Mouse (Mus musculus) WW6 (cell line): ENCODE measurements around the gene 2700081O15Rik.

Experiments
- DNase-seq: peaks from one replicate; pipeline ENCODE4 v3.0.0-alpha.2; 2013; ENCODE audit warnings: low read depth, low spot score

The 2700081O15Rik gene

DNA sequence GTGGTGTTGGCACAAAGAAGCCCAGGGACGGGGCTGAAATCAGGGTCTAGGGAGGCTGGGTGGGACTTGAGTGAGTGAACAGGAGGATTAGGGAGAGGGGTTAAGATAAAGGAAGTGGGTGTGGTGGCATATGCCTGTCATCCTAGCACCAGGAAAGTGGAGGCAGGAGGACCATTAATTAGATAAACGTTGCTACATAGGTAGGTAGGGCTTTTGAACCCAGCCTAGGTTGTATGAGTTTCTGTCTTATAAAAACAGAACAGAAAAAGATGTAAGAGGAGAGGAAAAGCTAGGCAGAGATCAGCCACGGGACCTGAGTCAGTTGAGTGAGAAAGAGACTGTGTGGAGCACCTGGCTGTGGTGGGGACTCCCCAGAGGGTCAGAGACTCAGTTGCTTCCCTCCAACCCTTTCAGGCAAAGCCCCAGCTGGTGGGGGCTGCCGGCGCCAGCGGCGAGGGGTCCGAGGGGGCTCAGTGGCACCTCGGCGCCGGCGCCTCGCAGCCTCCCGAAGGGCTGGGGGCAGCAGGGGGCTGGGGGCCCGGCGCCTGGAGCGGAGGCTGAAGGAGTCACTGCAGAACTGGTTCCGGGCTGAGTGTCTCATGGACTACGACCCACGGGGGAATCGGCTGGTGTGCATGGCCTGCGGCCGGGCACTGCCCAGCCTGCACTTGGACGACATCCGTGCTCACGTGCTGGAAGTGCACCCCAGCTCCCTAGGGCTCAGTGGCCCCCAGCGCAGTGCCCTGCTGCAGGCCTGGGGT lies 3.6 kb downstream of the 2700081O15Rik start:
- DNase-seq = no peak

DNA sequence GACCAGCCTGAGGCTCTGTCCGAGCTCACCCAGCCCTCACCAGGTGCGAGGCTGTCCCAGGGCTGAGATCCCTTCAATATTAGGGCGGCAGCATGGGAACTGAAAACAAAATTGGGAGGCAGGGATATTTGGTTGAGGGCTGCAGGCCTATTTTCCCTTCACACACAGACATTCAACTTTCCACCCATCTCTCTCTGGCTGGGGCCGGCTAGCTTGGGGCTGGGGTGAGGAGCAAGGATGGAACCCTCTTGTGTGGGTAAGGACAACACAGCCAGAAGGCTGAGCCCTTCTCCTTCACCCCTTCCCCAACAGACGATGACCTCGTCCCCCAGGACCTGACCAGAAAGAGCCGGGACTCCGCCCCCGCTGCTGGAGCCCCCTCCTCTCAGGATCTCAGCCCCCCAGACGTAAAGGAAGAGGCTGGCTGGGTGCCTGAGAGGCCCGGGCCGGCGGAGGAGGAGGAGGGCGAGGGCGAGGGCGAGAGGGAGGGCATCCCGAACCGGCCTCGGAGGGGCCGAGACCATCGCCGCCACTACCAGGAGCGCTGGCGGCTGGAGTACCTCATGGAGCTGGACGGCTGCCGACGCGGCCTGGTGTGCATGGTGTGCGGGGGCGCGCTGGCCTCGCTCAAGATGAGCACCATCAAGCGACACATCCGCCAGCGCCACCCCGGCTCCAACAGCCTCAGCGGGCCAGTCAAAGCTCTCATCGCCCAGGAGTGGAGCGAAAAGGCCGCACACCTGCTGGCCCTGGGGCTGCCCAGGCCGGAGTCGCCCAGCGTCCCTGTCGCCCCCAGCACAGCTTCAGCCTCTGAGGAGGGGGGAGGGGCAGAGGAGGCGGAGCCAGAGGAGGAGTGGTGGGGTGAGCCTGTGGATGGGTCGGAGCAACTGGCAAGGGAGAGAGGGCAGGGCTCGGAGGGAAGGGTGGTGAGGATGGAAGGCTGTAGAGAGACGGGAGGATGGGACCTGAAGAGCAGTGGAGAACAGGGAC lies 4.5 kb downstream of the 2700081O15Rik start:
- DNase-seq = no peak

GRCm38 (mm10) chr19:7422656-7423027 lies 5.2 kb downstream of the 2700081O15Rik start:
- no peak for DNase-seq

DNA sequence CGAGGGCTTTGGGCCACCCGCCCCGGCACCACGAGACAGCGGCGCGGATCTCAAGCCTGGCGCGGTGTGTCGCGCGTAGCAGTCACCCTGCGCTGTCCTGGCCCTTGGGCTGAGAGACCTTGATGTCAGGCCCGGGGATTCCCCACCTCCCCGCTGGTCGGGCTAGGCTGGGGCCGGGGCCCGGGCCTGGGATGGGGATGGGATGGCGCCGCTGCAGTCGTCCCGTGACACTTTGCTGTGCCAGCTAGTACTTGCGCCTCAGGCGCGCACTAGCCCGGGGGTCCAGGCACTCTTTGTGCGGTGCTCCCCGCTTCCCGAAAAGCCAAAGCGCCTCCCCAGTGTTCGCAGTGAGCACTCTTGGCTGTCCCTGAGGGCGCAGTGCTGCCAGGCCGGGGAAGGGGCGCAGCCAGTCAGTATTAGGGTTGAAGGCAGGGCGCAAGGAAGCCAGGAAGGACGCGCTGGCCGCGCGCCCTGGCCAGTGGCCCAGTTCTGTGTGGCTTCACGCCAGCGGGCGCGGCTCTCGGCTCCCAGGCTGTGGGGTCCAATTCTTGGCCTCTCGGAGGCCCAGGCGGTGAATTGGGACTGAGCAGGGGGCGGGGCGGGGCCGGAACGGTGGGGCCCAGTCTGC lies 5.7 kb downstream of the 2700081O15Rik start:
- no peak for DNase-seq

- no peak for DNase-seq
These were observed 6.2 kb downstream of the 2700081O15Rik start for GRCm38 (mm10) chr19:7423656-7424030.

DNA sequence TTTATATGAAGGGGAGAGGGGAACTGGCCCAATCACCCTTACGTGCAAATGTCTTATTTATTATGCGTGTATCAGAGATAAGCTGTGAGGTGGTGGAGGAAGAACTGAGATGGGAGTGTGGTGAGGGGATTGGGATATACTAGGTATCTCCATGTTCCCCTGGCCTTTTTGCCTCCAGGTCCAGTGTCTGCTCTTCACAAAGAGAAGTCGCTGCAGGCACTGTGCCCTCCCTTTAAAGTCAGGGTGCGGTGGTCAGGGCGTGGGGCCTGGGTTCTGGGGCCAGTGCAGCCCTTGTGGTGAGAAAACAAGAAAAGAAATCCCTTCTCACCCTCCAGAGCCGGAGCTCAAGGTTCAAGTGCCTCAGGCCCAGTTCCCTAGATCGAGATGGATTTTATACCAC lies 6.7 kb downstream of the 2700081O15Rik start:
- DNase-seq = no peak

GRCm38 (mm10) chr19:7424590-7425397 lies 7.4 kb downstream of the 2700081O15Rik start:
- no peak for DNase-seq

GRCm38 (mm10) chr19:7425398-7425775 lies 8.0 kb downstream of the 2700081O15Rik start:
- DNase-seq = no peak

DNA sequence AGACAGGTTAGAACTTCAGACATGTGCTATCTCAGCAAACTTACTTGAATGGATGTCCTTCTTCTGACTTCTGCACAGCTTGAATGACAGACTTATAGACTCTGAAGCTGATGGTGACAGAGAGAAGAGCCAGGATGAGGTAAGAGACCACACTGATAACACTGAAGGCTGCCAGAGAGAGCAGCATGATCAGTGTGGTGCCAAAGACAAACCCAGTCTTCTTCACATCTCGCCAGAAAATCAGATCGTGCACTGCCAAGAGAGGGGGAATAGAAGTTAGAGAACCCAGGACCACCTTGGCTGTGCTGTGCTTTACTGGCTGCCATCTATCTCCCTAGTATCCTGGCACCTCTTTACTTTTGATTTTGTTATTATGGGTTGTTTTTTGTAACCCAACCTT lies 17.5 kb downstream of the 2700081O15Rik start:
- DNase-seq = no peak

- no peak for DNase-seq
These were observed 18.9 kb downstream of the 2700081O15Rik start for GRCm38 (mm10) chr19:7436061-7436970.

DNA sequence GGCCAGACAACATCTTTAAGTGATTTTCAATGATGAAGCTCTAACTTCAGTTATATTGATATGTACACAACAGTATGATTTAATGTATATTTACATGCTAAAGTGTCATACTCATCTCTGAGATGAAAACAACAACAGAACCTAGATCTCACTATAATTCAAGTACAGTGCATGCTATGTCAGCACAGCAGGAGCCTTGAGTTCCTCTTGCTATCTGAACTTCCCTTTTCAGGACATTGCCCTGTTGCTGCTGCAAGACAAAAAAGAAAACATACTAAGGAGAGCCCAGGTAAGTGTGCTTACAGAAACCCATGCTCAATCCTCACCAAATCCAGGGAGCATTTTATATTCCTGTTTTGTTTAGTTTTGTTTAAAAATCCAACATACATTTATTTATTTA lies 20.9 kb downstream of the 2700081O15Rik start:
- no peak for DNase-seq

DNA sequence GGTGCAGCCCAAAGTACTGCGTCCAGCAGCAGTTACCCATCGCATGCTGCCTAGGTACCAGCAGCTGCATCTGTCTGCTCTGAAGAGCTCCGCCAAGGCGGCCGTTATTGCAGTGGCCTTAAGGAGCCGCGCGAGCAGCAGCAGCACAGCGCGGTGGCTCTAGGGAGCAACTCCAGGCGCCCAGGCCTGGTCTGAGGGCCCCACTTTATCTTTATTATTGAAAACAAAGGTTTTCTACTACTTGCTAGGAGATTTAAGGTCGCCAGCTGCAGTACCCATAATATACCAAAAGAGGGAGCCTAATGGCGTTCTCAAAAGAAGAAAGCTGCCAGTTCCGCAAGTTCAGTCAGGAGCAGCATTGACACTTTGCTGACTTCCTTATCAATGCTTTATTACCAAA lies 24.1 kb downstream of the 2700081O15Rik start:
- no peak for DNase-seq

- no peak for DNase-seq
These were observed 27.7 kb downstream of the 2700081O15Rik start for GRCm38 (mm10) chr19:7445105-7445504.

DNA sequence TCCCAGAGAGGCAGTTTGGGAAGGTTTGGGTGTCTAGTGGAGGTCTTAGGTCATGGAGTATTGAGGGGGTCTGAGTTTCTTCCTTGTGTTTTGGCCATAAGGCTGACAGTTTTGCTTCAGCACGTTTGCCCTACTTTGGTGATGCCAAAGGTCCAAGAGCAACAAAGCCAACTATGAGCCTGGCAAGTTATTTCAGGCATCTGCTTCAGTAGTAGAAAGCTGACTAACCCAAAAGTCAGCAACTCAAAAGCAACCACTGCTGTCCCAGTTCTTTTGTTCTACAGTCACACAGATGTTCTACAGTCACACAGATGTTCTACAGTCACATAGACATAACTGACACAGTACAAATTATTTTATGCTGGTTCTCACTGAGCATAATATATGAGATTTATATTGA lies 28.2 kb downstream of the 2700081O15Rik start:
- no peak for DNase-seq

GRCm38 (mm10) chr19:7456803-7457202 lies 39.4 kb downstream of the 2700081O15Rik start:
- no peak for DNase-seq

GRCm38 (mm10) chr19:7458901-7459300 lies 41.5 kb downstream of the 2700081O15Rik start:
- DNase-seq = no peak

- DNase-seq = no peak
These were observed 41.9 kb downstream of the 2700081O15Rik start for GRCm38 (mm10) chr19:7459370-7459769.

DNA sequence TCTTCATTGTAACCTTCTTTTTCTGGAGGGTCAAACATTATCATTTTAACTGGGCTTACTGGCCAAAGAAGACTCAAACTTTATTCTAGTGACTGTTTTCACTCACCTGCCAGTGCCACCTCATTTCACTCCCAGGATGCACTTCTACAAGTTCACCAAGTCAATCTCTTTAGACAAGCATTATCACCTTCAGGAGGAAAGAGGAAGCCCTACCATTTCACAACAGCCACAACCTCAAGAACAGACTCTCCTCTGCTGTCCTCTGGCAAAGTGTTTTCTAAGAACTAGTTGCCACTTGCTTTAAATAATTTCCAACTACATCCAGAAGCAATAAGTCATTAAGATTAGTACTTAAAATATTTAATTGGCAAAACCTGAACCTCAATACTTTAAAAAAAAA lies 50.5 kb downstream of the 2700081O15Rik start:
- DNase-seq = no peak

- no peak for DNase-seq
These were observed 53.2 kb downstream of the 2700081O15Rik start for GRCm38 (mm10) chr19:7470643-7471042.
